Mouse (Mus musculus) hindbrain, embryonic 11.5 days (tissue): ENCODE results near the gene Lrrc75b. TPM values are rescaled to one million over a fixed set of nuclear protein-coding genes. Genes with fewer than 3 reads are reported as not detected.
"Not testable (repeated sequence)": the region's sequence is repeated elsewhere in the genome, so short reads cannot be mapped to it uniquely, and the experiment has no call there.

ENCODE experiments used
- ATAC-seq: fragments of 200-750 bp; cut with Nextera tagmentation; 2 replicates; pipeline ENCODE4 v1.8.0; 2017; ENCODE audit warnings: mild to moderate bottlenecking, moderate TSS enrichment, moderate library complexity; ENCODE audit not compliant: low FRiP score
- DNase-seq: peaks from one replicate; pipeline ENCODE4 v3.0.0-alpha.2; 2015; ENCODE audit warnings: low spot score
- H3K27ac ChIP-seq: fragments of 300-500 bp; sonication (generic); 2 replicates; pipeline ENCODE4 v1.5.1; 2014; ENCODE audit warnings: mild to moderate bottlenecking, low read depth, low read length
- H3K27me3 ChIP-seq: fragments of 300-500 bp; sonication (generic); 2 replicates; pipeline ENCODE4 v1.6.1; 2014; ENCODE audit warnings: mild to moderate bottlenecking, low read length, moderate library complexity, mixed read lengths; ENCODE audit not compliant: control insufficient read depth, insufficient read depth
- H3K36me3 ChIP-seq: fragments of 300-500 bp; sonication (generic); 2 replicates; pipeline ENCODE4 v1.6.1; 2014; ENCODE audit warnings: mild to moderate bottlenecking, low read length, moderate library complexity, mixed read lengths; ENCODE audit not compliant: control insufficient read depth, insufficient read depth
- H3K4me1 ChIP-seq: fragments of 300-500 bp; sonication (generic); replicated peaks from 2 replicates; pipeline ENCODE4 v1.6.1; 2014; ENCODE audit warnings: low read length, mixed read lengths; ENCODE audit not compliant: control insufficient read depth, insufficient read depth
- H3K4me2 ChIP-seq: fragments of 300-500 bp; sonication (generic); replicated peaks from 2 replicates; pipeline ENCODE4 v1.6.1; 2014; ENCODE audit warnings: mild to moderate bottlenecking, low read depth, low read length
- H3K4me3 ChIP-seq: fragments of 300-500 bp; sonication (generic); 2 replicates; pipeline ENCODE4 v1.5.1; 2014; ENCODE audit warnings: low read depth, low read length
- H3K9ac ChIP-seq: fragments of 300-500 bp; sonication (generic); 2 replicates; pipeline ENCODE4 v1.6.1; 2014; ENCODE audit warnings: low read depth, low read length
- H3K9me3 ChIP-seq: fragments of 300-500 bp; sonication (generic); 2 replicates; pipeline ENCODE4 v1.6.1; 2016; ENCODE audit warnings: low read length; ENCODE audit not compliant: control insufficient read depth
- whole genome bisulfite sequencing: fragments of 180-500 bp; shearing (Covaris S2); extraction: QIAGEN DNeasy Blood & Tissue Kit; methylation state at CpG from one replicate; pipeline ENCODE4 v1.1.7; 2014; 5-methylcytosine and 5-hydroxymethylcytosine counted together
- polyA plus RNA-seq: library from polyadenylated mRNA; unstranded; fragments of >200 nt; fragmentation: Nextera tagmentation; extraction: Ambion mirVana; gene quantifications from 2 replicates; pipeline ENCODE4 v1.2.1, GENCODE M21; 2014

Gene Lrrc75b
- polyA plus RNA-seq, 1 experiment from 2014 or later, result 6.2 TPM

GRCm38 (mm10) chr10:75511060-75511459, 49.1 kb downstream of the Lrrc75b start:
- ATAC-seq, result no peak
- Histone ChIP-seq H3K36me3 (peaks cover 21% of the 10 kb centered on the region), H3K27me3 (no peaks in the 10 kb centered on the region), H3K27ac (no peak overlapping the region), H3K4me1 (no peaks in the 10 kb centered on the region), H3K4me3 (no peak overlapping the region), H3K4me2 (no peak overlapping the region), H3K9me3 (no peaks in the 10 kb centered on the region), H3K9ac (no peak overlapping the region)
- no peak for DNase-seq
- WGBS, result 90% methylated on average over 9 of the region's 9 CpGs

GRCm38 (mm10) chr10:75510446-75510845, 49.7 kb downstream of the Lrrc75b start:
- H3K4me3 ChIP-seq, result no peak overlapping the region
- H3K27ac ChIP-seq, result no peak overlapping the region
- no peaks in the 10 kb centered on the region for H3K4me1 ChIP-seq
- DNase-seq (no peak), ATAC-seq (no peak)
- no peaks in the 10 kb centered on the region for H3K9me3 ChIP-seq
- WGBS, result 93% methylated on average over 7 of the region's 7 CpGs
- peaks cover 21% of the 10 kb centered on the region for H3K36me3 ChIP-seq
- H3K4me2 ChIP-seq, result no peak overlapping the region
- no peaks in the 10 kb centered on the region for H3K27me3 ChIP-seq
- H3K9ac ChIP-seq, result no peak overlapping the region

GRCm38 (mm10) chr10:75505928-75506327, 54.2 kb downstream of the Lrrc75b start:
- WGBS, result 88% methylated on average over 3 of the region's 3 CpGs
- not testable (repeated sequence) for H3K4me2 ChIP-seq, H3K9me3 ChIP-seq, H3K27me3 ChIP-seq, H3K27ac ChIP-seq, DNase-seq, H3K9ac ChIP-seq, ATAC-seq, H3K4me1 ChIP-seq, H3K4me3 ChIP-seq
- peaks cover 17% of the 10 kb centered on the region for H3K36me3 ChIP-seq

- Histone ChIP-seq H3K4me2 (no peak overlapping the region), H3K9me3 (no peaks in the 10 kb centered on the region), H3K9ac (no peak overlapping the region), H3K36me3 (peaks cover 10% of the 10 kb centered on the region), H3K4me3 (no peak overlapping the region), H3K27me3 (no peaks in the 10 kb centered on the region), H3K4me1 (no peaks in the 10 kb centered on the region), H3K27ac (no peak overlapping the region)
- no peak for ATAC-seq
- DNase-seq, result no peak
- 82% methylated on average over 3 of the region's 3 CpGs for WGBS
Observed at GRCm38 (mm10) chr10:75505130-75505495, 55.0 kb downstream of the Lrrc75b start.

GRCm38 (mm10) chr10:75504234-75505129, 55.6 kb downstream of the Lrrc75b start:
- H3K27ac ChIP-seq, result no peak overlapping the region
- no peaks in the 10 kb centered on the region for H3K9me3 ChIP-seq
- no peak overlapping the region for H3K4me2 ChIP-seq
- H3K4me1 ChIP-seq, result no peaks in the 10 kb centered on the region
- H3K36me3 ChIP-seq, result peaks cover 5% of the 10 kb centered on the region; the same call in 1 of the 2 replicates
- no peak for ATAC-seq
- 85% methylated on average over 8 of the region's 8 CpGs for WGBS
- no peak overlapping the region for H3K9ac ChIP-seq
- no peak for DNase-seq
- no peaks in the 10 kb centered on the region for H3K27me3 ChIP-seq
- H3K4me3 ChIP-seq, result no peak overlapping the region

- Histone ChIP-seq H3K27me3 (no peaks in the 10 kb centered on the region), H3K36me3 (0 out of 2 replicates have a peak, but pooled peaks cover 2% of the 10 kb centered on the region), H3K4me2 (no peak overlapping the region), H3K4me1 (no peaks in the 10 kb centered on the region), H3K9ac (no peak overlapping the region), H3K4me3 (no peak overlapping the region), H3K27ac (no peak overlapping the region), H3K9me3 (no peaks in the 10 kb centered on the region)
- DNase-seq (no peak), ATAC-seq (no peak)
- 95% methylated on average over 7 of the region's 7 CpGs for WGBS
Observed at GRCm38 (mm10) chr10:75503692-75504091, 56.4 kb downstream of the Lrrc75b start.

- ATAC-seq (no peak), DNase-seq (no peak)
- H3K4me2 ChIP-seq, result no peak overlapping the region
- H3K27me3 ChIP-seq, result no peaks in the 10 kb centered on the region
- 97% methylated on average over 1 of the region's 1 CpGs for WGBS
- no peaks in the 10 kb centered on the region for H3K9me3 ChIP-seq
- no peaks in the 10 kb centered on the region for H3K4me1 ChIP-seq
- H3K36me3 ChIP-seq, result no peaks in the 10 kb centered on the region
- no peak overlapping the region for H3K27ac ChIP-seq
- no peak overlapping the region for H3K4me3 ChIP-seq
- no peak overlapping the region for H3K9ac ChIP-seq
Observed at GRCm38 (mm10) chr10:75501641-75502040, 58.5 kb downstream of the Lrrc75b start.

- ATAC-seq (no peak), DNase-seq (no peak)
- 80% methylated on average over 7 of the region's 7 CpGs for WGBS
- Histone ChIP-seq H3K9ac (no peak overlapping the region), H3K36me3 (no peaks in the 10 kb centered on the region), H3K4me1 (no peaks in the 10 kb centered on the region), H3K9me3 (no peaks in the 10 kb centered on the region), H3K4me2 (no peak overlapping the region), H3K27ac (no peak overlapping the region), H3K4me3 (no peak overlapping the region), H3K27me3 (no peaks in the 10 kb centered on the region)
Observed at GRCm38 (mm10) chr10:75500345-75500744, 59.8 kb downstream of the Lrrc75b start.
